Mouse (Mus musculus) small intestine, adult 2 months (tissue): ENCODE data around the gene Rdh5.

Source experiments
- CTCF ChIP-seq: fragments of 200-500 bp; IDR thresholded peaks from 2 replicates; pipeline ENCODE4 v1.5.1; 2012; ENCODE audit warnings: low read depth, mild to moderate bottlenecking, control low read depth, inconsistent platforms, low read length, moderate library complexity, mixed read lengths; ENCODE audit not compliant: insufficient replicate concordance, insufficient read length; ENCODE audit errors: extremely low read depth
- POLR2A ChIP-seq: fragments of 200-500 bp; IDR thresholded peaks from 2 replicates; pipeline ENCODE4 v1.6.1; 2012; ENCODE audit warnings: low read depth, mild to moderate bottlenecking, control low read depth, inconsistent platforms, low read length, moderate library complexity

DNA sequence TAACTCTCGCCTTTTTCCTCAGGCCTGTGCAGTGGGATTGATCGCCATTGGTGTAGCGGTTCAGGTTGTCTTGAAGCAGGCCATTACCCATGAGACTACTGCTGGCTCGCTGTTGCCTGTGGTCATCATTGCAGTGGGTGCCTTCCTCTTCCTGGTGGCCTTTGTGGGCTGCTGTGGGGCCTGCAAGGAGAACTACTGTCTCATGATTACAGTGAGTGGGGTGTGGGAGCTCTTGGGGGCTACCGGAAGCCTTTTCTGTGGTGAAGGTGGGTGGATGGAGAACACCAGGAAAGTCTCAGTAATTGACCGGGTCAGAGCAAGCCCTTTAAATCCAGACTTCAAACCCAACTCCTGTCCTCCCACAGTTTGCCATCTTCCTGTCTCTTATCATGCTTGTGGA lies 11.3 kb downstream of the Rdh5 start:
- TF ChIP-seq POLR2A (no peak), CTCF (no peak)
